Mouse (Mus musculus) layer of hippocampus, adult 18-20 months (tissue): ENCODE measurements at regions not wholly inside any gene's neighbourhood (a gene's known extent, or its start where the extent isn't known, plus 50 kb on each side); places are given as distances from the start of the nearest gene placed in this dataset.

Source experiments
- DNase-seq, 2 experiments: peaks; one replicate each; pipeline ENCODE4 v3.0.0; 2022; ENCODE audit warnings: low spot score in 2 of 2

- peak; percentile 44 to 70 for DNase-seq
These were observed 78.3 kb upstream of the Astn2 start for GRCm38 (mm10) chr4:66482495-66483291.

GRCm38 (mm10) chr4:66478601-66479217 lies 74.3 kb upstream of the Astn2 start:
- no peak for DNase-seq
